Mouse (Mus musculus) mesoderm, embryonic 11.5 days (tissue): ENCODE measurements around the gene Casr.
A peak's percentile ranks its signal among the peaks of the same experiment; 100 is the strongest.

Source experiments
- DNase-seq: peaks from one replicate; pipeline ENCODE4 v3.0.0-alpha.2; 2012; ENCODE audit warnings: low read depth, low spot score

Casr gene

GRCm38 (mm10) chr16:36561386-36562338 is at the start of gene Casr:
Gene Casr (minus strand): TSS chr16:36562141.
- peak; percentile 12 for DNase-seq

DNA sequence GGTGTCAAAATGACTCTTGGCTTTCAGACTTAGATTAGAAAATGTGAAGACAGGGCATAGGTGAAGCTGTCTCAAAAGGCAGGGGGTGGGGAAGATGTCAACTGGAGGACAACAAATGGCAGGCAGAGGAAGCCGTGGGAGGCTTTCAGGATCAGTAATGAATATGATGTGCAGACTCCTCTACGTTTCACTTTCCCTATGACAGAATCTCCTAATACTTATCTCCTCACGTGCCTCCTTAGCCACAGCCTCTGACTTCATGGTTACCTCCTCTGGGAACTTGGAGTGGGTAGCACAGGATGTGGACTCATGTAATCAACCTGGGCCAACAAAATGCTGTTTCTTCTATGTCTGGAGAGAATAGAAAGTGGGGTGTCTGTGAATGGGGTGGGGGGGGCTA is 40.7 kb upstream of the Casr start:
- no peak for DNase-seq

- no peak for DNase-seq
Measured at GRCm38 (mm10) chr16:36598265-36598664, 36.3 kb upstream of the Casr start.

DNA sequence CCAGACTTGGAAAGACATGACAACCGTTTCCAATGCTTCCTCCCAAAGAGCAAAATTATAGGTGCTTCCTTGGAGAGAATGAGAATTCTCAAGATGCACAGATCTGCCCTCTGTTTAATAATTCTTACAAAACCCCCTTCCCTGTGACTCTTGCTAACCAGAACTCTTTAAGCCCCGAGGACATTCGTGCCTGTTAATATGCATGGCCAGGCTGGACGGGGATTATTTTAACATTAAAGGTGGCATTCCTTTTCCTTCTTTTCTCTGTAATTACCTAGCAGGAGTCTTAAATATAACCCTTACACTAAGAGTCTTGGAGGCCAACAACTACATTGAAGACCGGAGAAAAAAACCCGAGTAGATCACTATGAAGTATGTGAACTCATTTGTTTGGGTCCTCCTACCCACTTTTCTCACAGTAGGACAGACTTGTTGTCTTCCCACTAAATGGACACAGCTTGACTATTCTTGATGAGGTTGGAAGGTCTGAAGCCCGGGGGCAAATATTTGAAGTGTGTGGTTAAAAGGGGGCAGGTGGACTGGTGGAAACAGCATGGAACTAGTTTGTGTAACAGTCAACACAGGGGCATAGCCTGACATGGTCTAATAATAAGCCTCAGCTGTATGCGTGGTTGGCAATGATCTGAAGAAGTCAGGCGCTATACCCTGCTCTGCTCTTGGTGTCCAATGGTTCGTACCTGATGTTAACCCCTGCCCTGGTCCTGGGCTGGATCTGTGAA is 34.9 kb upstream of the Casr start:
- no peak for DNase-seq

DNA sequence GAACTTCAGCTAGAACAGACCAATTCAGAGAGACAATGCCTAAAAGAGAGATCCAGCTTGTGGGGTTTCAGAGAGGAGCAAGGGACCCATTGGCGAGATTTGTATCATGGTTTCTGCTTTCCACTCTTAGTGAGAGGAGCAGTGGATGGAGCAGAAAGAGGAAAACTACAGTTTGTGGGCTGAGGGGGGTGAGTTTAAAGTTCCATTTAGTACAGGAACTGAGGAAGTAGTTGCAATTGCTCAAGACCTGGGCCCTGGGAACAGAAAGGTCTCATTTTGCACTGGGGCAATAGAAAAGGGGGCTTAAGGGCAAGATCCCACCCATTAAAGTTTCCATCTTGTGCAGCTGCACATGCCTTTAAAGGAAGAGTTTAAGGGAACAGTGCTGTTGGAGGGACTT is 28.0 kb upstream of the Casr start:
- DNase-seq, result no peak

GRCm38 (mm10) chr16:36587971-36588370 is 26.0 kb upstream of the Casr start:
- no peak for DNase-seq

DNA sequence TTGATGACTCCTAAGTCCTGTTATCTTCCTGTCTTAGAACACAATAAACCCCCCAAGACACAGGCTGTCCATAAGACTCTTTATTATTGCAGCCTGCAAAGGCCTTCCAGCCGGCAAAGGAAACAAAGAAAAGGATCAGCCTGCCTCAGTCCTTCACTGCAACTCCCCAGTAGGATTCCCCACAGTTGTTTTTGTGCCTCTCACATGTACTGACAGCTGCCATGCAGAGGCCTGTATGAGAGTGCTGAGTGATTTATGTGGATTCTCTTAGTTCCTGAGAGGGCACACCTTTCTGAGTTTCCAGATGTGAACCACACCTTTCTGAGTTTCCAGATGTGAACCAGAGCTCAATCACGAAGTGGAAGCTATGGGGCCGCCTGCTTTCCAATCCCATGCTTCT is 20.1 kb upstream of the Casr start:
- DNase-seq, result no peak

GRCm38 (mm10) chr16:36571942-36572341 is 10.0 kb upstream of the Casr start:
- no peak for DNase-seq

DNA sequence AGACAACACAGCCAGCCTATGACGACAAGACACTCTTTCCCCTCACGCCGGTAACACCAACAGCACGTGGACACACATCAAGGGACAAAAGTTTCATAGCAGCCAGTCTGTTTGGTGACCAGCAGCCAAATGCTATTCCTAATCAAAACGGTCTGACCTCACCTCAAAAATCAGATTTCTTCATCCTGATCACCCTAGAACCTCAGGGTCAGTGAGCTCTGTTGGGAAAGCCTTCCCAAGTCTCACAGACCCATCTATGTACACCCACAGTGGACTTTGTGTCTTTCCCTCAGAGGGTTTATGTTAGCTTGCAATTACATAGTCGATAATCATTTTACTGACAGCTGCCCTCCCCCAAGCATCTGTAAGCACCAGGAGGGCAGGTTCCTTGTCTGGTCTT is 2.4 kb downstream of the Casr start:
- no peak for DNase-seq

DNA sequence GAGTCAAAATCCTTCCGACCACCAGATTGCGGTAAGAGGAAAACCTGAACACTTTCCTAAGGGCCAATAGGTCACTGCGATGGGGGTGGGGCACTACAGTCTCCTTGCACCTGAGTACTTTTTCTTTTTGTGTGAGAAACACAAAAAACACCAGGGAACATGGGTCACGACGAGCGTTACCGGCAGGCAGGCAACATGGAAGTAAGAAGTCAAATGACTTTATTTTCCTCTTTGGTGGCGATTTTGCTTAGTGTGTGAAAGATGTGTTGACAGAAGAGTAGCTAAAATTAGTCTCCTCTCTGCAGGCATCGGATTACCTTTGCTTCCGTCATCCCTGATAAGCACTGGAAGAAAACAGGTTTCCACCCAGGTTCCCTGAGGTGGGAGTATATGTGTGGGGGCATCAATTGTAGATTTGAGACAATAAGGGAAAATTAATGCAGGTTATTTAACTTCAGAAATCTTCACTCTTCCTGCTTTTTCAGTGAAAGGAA is 6.2 kb downstream of the Casr start:
- DNase-seq, result no peak

- no peak for DNase-seq
Measured at GRCm38 (mm10) chr16:36553624-36554023, 8.3 kb downstream of the Casr start.

- DNase-seq, result no peak
Measured at GRCm38 (mm10) chr16:36545333-36545732, 16.6 kb downstream of the Casr start.

DNA sequence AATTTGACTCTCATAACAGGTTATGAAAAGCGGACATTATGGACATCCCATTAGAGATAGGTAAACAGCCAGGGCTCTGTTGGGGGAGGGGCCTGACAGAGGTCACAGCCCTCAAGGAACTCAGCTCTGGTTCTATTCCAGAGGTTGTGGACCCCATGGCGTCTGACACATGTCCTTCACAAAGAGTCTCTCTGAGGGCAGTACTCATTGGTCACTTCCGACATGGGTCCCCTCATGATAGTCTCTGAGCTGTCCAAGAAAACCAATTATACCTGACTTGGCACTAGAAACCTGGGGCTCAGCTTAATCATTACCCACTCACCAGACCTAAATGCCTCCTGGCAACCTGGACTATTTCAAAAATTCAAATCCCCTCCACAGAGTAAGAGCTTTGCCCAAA is 18.9 kb downstream of the Casr start:
- DNase-seq, result no peak

GRCm38 (mm10) chr16:36540834-36541233 is 21.1 kb downstream of the Casr start:
- DNase-seq, result no peak

DNA sequence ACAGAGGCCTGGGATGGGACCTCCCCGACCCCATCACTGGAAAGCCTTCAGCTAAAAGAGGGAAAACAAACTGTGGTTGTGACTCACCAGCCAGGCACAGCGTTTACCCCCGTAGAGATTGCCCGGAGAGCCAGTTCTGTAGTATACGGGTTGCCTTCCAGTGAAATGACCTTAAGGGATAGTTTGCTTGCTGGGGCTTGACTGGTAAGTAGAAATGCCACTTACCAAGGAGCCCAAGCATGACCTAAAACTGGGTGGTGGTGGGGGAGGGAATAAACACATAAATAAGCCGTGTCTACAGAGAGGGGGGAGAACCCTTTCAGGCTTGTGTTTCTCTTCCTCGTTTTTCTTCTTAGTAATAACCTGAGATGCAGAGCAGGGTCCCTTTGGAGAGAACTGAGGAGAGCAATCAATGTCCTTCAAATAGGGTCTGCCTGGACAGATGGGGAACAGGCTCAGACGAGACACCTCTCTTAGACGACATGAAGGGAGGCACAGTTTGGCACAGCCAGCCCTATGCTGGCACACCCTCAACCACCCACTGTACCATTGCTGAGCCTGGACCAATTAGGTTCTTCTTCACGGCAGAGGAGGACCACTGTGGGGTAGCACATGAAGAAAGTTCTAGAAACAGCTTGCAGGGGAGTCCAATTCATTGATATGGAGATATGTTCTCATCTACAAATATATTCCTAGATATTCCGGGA is 28.8 kb downstream of the Casr start:
- no peak for DNase-seq

- DNase-seq, result no peak
Measured at GRCm38 (mm10) chr16:36532046-36532445, 29.9 kb downstream of the Casr start.

DNA sequence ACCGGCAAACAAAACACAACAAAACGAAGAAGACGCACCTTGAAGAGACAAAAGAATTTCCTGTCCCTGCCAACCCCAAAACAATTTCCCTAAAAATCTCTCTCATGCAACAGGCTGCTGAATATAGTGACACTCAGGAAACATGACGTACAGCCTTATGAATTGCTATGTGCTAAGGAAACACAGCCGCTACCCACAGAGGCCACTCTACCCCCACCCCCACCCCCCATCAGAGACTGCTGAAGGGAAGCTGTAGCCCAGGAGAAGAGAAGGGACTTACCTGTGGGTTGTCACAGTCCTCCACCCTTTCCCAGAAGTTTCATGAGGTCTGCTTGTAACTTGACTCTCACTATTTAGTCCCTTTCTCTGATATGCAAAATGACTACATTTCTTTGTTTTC is 30.3 kb downstream of the Casr start:
- DNase-seq, result no peak

DNA sequence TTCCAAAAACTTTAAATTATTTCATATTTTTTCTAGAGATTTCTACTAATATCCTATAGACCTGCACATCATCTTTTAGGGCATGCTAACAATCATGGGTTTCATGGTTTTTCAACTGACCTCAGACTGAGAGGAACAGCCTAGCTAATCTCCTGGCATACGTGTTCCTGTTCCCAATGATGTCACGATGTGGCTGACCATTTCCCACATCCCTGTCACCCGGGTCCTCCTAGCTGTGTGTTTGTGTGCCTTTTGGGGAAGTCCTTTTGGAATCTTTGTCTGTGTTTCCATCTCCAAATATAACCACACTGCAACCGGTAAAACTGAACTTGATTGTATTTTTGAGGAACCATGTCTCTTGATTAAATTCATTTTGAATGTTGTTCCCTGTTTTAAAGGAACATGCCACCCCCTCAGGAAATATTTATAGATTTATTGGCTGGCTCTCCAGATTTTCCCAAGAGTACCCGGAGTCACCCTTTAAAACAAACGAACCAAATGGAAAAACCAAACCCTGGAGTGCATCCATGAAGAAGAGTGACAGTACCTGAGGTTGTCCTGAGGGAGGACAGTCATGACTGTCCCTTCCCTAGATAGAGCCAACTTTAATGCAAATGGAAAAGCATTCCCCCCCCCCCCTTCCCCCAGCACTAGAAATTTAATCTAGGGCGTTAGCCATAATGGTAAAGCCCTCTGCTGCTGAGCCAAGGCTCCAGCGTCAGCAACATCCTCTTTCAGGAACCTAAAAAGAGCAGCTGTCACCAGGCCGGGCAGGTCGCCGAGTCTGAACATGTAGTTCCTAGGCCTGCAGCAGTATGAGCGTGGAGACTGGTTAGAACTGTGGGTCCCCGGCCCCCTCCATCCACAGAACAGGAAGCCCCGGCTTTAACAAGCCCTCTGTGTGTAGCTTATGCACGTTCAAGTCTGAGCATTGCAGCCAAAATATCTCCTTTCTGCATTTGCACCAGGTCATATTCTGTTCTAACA is 31.1 kb downstream of the Casr start:
- no peak for DNase-seq

DNA sequence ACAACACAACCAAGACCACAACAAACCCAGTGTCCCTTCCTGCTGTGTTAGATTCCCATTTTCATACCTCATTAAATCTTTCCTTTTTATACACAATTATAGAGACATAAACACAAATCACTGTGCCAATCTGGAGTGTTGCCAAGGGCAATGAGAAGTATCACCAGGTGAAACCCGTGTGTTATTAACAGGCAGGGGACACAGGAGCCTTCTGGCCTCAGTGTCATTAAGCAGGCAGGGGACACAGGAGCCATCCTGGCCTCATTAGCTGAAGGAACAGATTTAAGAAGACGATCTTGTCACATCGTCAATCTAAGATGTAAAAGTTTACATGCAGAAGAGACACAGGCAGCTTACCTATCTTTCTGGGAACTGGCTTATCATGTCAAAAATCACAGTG is 33.1 kb downstream of the Casr start:
- DNase-seq, result no peak

- no peak for DNase-seq
Measured at GRCm38 (mm10) chr16:36526596-36527282, 35.2 kb downstream of the Casr start.
